Mouse (Mus musculus): ENCODE measurements at regions not wholly inside any gene's neighbourhood (a gene's known extent, or its start where the extent isn't known, plus 50 kb on each side); places are given as distances from the start of the nearest gene placed in this dataset.
"Not testable (repeated sequence)": the region's sequence is repeated elsewhere in the genome, so short reads cannot be mapped to it uniquely, and the experiment has no call there.

- Histone ChIP-seq H3K4me3 (replicated peaks; ENCODE audit: low read length) (no peak overlapping the region), H3K36me3 (replicated peaks; ENCODE audit: control insufficient read depth, insufficient read depth) (no peaks in the 10 kb centered on the region), H3K9me3 (ENCODE audit: control insufficient read depth, low read length) (no peaks in the 10 kb centered on the region), H3K9ac (no peak overlapping the region), H3K27ac (no peak overlapping the region), H3K4me2 (replicated peaks) (no peak overlapping the region), H3K4me1 (replicated peaks; ENCODE audit: control insufficient read depth, insufficient read depth, low read length) (no peaks in the 10 kb centered on the region), H3K27me3 (ENCODE audit: control insufficient read depth, insufficient read depth, low read length) (no peaks in the 10 kb centered on the region)
- DNase-seq (ENCODE audit: low spot score) (no peak), ATAC-seq (ENCODE audit: low FRiP score) (no peak)
- 75% methylated on average over 6 of the region's 6 CpGs for WGBS
These were observed 85.8 kb upstream of the Ifngr1 start for GRCm38 (mm10) chr10:19505979-19506378.

- H3K4me1 ChIP-seq (replicated peaks; ENCODE audit: control insufficient read depth, insufficient read depth, low read length) = no peaks in the 10 kb centered on the region
- no peak overlapping the region for H3K4me2 ChIP-seq (replicated peaks)
- no peaks in the 10 kb centered on the region for H3K9me3 ChIP-seq (ENCODE audit: control insufficient read depth, low read length)
- H3K27ac ChIP-seq = no peak overlapping the region
- DNase-seq (ENCODE audit: low spot score) (no peak), ATAC-seq (ENCODE audit: low FRiP score) (no peak)
- H3K36me3 ChIP-seq (replicated peaks; ENCODE audit: control insufficient read depth, insufficient read depth) = no peaks in the 10 kb centered on the region
- no peak overlapping the region for H3K4me3 ChIP-seq (replicated peaks; ENCODE audit: low read length)
- H3K27me3 ChIP-seq (ENCODE audit: control insufficient read depth, insufficient read depth, low read length) = no peaks in the 10 kb centered on the region
- H3K9ac ChIP-seq = no peak overlapping the region
These were observed 85.3 kb upstream of the Ifngr1 start for GRCm38 (mm10) chr10:19506434-19506833.

- Histone ChIP-seq H3K4me3 (replicated peaks; ENCODE audit: low read length) (no peak overlapping the region), H3K4me1 (replicated peaks; ENCODE audit: control insufficient read depth, insufficient read depth, low read length) (no peaks in the 10 kb centered on the region), H3K9me3 (ENCODE audit: control insufficient read depth, low read length) (no peaks in the 10 kb centered on the region), H3K9ac (no peak overlapping the region), H3K4me2 (replicated peaks) (no peak overlapping the region), H3K27me3 (ENCODE audit: control insufficient read depth, insufficient read depth, low read length) (no peaks in the 10 kb centered on the region), H3K36me3 (replicated peaks; ENCODE audit: control insufficient read depth, insufficient read depth) (no peaks in the 10 kb centered on the region), H3K27ac (no peak overlapping the region)
- no peak for ATAC-seq (ENCODE audit: low FRiP score)
- no peak for DNase-seq (ENCODE audit: low spot score)
- WGBS = 63% methylated on average over 5 of the region's 5 CpGs
These were observed 83.5 kb upstream of the Ifngr1 start for GRCm38 (mm10) chr10:19508221-19508745.

GRCm38 (mm10) chr10:19510047-19510446 lies 81.7 kb upstream of the Ifngr1 start:
- H3K4me3 ChIP-seq (replicated peaks; ENCODE audit: low read length) = no peak overlapping the region
- ATAC-seq (ENCODE audit: low FRiP score) = no peak
- 45% methylated on average over 10 of the region's 10 CpGs for WGBS
- H3K27me3 ChIP-seq (ENCODE audit: control insufficient read depth, insufficient read depth, low read length) = no peaks in the 10 kb centered on the region
- H3K4me2 ChIP-seq (replicated peaks) = no peak overlapping the region
- no peak for DNase-seq (ENCODE audit: low spot score)
- H3K9ac ChIP-seq = no peak overlapping the region
- H3K27ac ChIP-seq = no peak overlapping the region
- H3K36me3 ChIP-seq (replicated peaks; ENCODE audit: control insufficient read depth, insufficient read depth) = no peaks in the 10 kb centered on the region
- H3K9me3 ChIP-seq (ENCODE audit: control insufficient read depth, low read length) = no peaks in the 10 kb centered on the region
- H3K4me1 ChIP-seq (replicated peaks; ENCODE audit: control insufficient read depth, insufficient read depth, low read length) = no peaks in the 10 kb centered on the region

- not testable (repeated sequence) for H3K36me3 ChIP-seq (replicated peaks; ENCODE audit: control insufficient read depth, insufficient read depth); DNase-seq (ENCODE audit: low spot score); H3K4me1 ChIP-seq (replicated peaks; ENCODE audit: control insufficient read depth, insufficient read depth, low read length); H3K27ac ChIP-seq; H3K4me2 ChIP-seq (replicated peaks); H3K4me3 ChIP-seq (replicated peaks; ENCODE audit: low read length); H3K9me3 ChIP-seq (ENCODE audit: control insufficient read depth, low read length); ATAC-seq (ENCODE audit: low FRiP score); H3K9ac ChIP-seq; H3K27me3 ChIP-seq (ENCODE audit: control insufficient read depth, insufficient read depth, low read length)
These were observed 77.4 kb upstream of the Ifngr1 start for GRCm38 (mm10) chr10:19514366-19514765.

GRCm38 (mm10) chr10:19514837-19515236 lies 76.9 kb upstream of the Ifngr1 start:
- DNase-seq (ENCODE audit: low spot score) (no peak), ATAC-seq (ENCODE audit: low FRiP score) (no peak)
- 97% methylated on average over 2 of the region's 2 CpGs for WGBS

GRCm38 (mm10) chr10:19516011-19516410 lies 75.7 kb upstream of the Ifngr1 start:
- no peak for ATAC-seq (ENCODE audit: low FRiP score)
- H3K9ac ChIP-seq = no peak overlapping the region
- no peak overlapping the region for H3K4me2 ChIP-seq (replicated peaks)
- no peak overlapping the region for H3K4me3 ChIP-seq (replicated peaks; ENCODE audit: low read length)
- DNase-seq (ENCODE audit: low spot score) = no peak
- no peaks in the 10 kb centered on the region for H3K9me3 ChIP-seq (ENCODE audit: control insufficient read depth, low read length)
- H3K27ac ChIP-seq = no peak overlapping the region
- no peaks in the 10 kb centered on the region for H3K36me3 ChIP-seq (replicated peaks; ENCODE audit: control insufficient read depth, insufficient read depth)
- H3K4me1 ChIP-seq (replicated peaks; ENCODE audit: control insufficient read depth, insufficient read depth, low read length) = no peaks in the 10 kb centered on the region
- WGBS = 95% methylated on average over 3 of the region's 3 CpGs
- no peaks in the 10 kb centered on the region for H3K27me3 ChIP-seq (ENCODE audit: control insufficient read depth, insufficient read depth, low read length)

More at GRCm38 (mm10) chr10:19514837-19515236, 76.9 kb upstream of the Ifngr1 start:
- Histone ChIP-seq H3K4me1 (replicated peaks; ENCODE audit: control insufficient read depth, insufficient read depth, low read length) (no peaks in the 10 kb centered on the region), H3K27ac (no peak overlapping the region), H3K4me2 (replicated peaks) (no peak overlapping the region), H3K9ac (no peak overlapping the region), H3K9me3 (ENCODE audit: control insufficient read depth, low read length) (no peaks in the 10 kb centered on the region), H3K36me3 (replicated peaks; ENCODE audit: control insufficient read depth, insufficient read depth) (no peaks in the 10 kb centered on the region), H3K27me3 (ENCODE audit: control insufficient read depth, insufficient read depth, low read length) (no peaks in the 10 kb centered on the region), H3K4me3 (replicated peaks; ENCODE audit: low read length) (no peak overlapping the region)

GRCm38 (mm10) chr10:19517093-19517492 lies 74.7 kb upstream of the Ifngr1 start:
- H3K27me3 ChIP-seq (ENCODE audit: control insufficient read depth, insufficient read depth, low read length) = no peaks in the 10 kb centered on the region
- DNase-seq (ENCODE audit: low spot score) (no peak), ATAC-seq (ENCODE audit: low FRiP score) (no peak; the same call in 1 of the 2 replicates)
- H3K36me3 ChIP-seq (replicated peaks; ENCODE audit: control insufficient read depth, insufficient read depth) = no peaks in the 10 kb centered on the region
- 72% methylated on average over 2 of the region's 2 CpGs for WGBS
- no peak overlapping the region for H3K4me2 ChIP-seq (replicated peaks)
- no peaks in the 10 kb centered on the region for H3K9me3 ChIP-seq (ENCODE audit: control insufficient read depth, low read length)
- H3K9ac ChIP-seq = no peak overlapping the region
- no peak overlapping the region for H3K4me3 ChIP-seq (replicated peaks; ENCODE audit: low read length)
- no peak overlapping the region for H3K27ac ChIP-seq
- H3K4me1 ChIP-seq (replicated peaks; ENCODE audit: control insufficient read depth, insufficient read depth, low read length) = no peaks in the 10 kb centered on the region

GRCm38 (mm10) chr10:19518763-19519162 lies 73.0 kb upstream of the Ifngr1 start:
- 7% methylated on average over 6 of the region's 6 CpGs for WGBS
- H3K27me3 ChIP-seq (ENCODE audit: control insufficient read depth, insufficient read depth, low read length) = no peaks in the 10 kb centered on the region
- DNase-seq (ENCODE audit: low spot score) (peak; percentile 82), ATAC-seq (ENCODE audit: low FRiP score) (no peak)
- H3K4me2 ChIP-seq (replicated peaks) = no peak overlapping the region
- no peaks in the 10 kb centered on the region for H3K4me1 ChIP-seq (replicated peaks; ENCODE audit: control insufficient read depth, insufficient read depth, low read length)
- H3K36me3 ChIP-seq (replicated peaks; ENCODE audit: control insufficient read depth, insufficient read depth) = no peaks in the 10 kb centered on the region
- no peak overlapping the region for H3K9ac ChIP-seq
- H3K4me3 ChIP-seq (replicated peaks; ENCODE audit: low read length) = no peak overlapping the region
- no peaks in the 10 kb centered on the region for H3K9me3 ChIP-seq (ENCODE audit: control insufficient read depth, low read length)
- H3K27ac ChIP-seq = no peak overlapping the region

GRCm38 (mm10) chr10:19522198-19522597 lies 69.6 kb upstream of the Ifngr1 start:
- H3K9me3 ChIP-seq (ENCODE audit: control insufficient read depth, low read length) = no peaks in the 10 kb centered on the region
- no peak overlapping the region for H3K9ac ChIP-seq
- ATAC-seq (ENCODE audit: low FRiP score) (no peak), DNase-seq (ENCODE audit: low spot score) (no peak)
- H3K4me1 ChIP-seq (replicated peaks; ENCODE audit: control insufficient read depth, insufficient read depth, low read length) = no peaks in the 10 kb centered on the region
- WGBS = 78% methylated on average over 2 of the region's 2 CpGs
- H3K36me3 ChIP-seq (replicated peaks; ENCODE audit: control insufficient read depth, insufficient read depth) = no peaks in the 10 kb centered on the region
- H3K27ac ChIP-seq = no peak overlapping the region
- no peaks in the 10 kb centered on the region for H3K27me3 ChIP-seq (ENCODE audit: control insufficient read depth, insufficient read depth, low read length)
- no peak overlapping the region for H3K4me2 ChIP-seq (replicated peaks)
- no peak overlapping the region for H3K4me3 ChIP-seq (replicated peaks; ENCODE audit: low read length)

Data from hindbrain, embryonic 14.5 days (tissue).